Mouse (Mus musculus) cerebellum, adult 2 months (tissue): ENCODE data around the gene Meis1.

Experiments
- CTCF ChIP-seq: fragments of 200-500 bp; IDR thresholded peaks from 2 replicates; pipeline ENCODE4 v1.5.1; 2011; ENCODE audit warnings: low read depth, mild to moderate bottlenecking, control low read depth, low read length, moderate library complexity, borderline replicate concordance; ENCODE audit not compliant: insufficient read depth
- POLR2A ChIP-seq: fragments of 200-500 bp; IDR thresholded peaks from 2 replicates; pipeline ENCODE4 v1.6.1; 2011; ENCODE audit warnings: low read length, control low read depth, borderline replicate concordance; ENCODE audit not compliant: insufficient read depth

DNA sequence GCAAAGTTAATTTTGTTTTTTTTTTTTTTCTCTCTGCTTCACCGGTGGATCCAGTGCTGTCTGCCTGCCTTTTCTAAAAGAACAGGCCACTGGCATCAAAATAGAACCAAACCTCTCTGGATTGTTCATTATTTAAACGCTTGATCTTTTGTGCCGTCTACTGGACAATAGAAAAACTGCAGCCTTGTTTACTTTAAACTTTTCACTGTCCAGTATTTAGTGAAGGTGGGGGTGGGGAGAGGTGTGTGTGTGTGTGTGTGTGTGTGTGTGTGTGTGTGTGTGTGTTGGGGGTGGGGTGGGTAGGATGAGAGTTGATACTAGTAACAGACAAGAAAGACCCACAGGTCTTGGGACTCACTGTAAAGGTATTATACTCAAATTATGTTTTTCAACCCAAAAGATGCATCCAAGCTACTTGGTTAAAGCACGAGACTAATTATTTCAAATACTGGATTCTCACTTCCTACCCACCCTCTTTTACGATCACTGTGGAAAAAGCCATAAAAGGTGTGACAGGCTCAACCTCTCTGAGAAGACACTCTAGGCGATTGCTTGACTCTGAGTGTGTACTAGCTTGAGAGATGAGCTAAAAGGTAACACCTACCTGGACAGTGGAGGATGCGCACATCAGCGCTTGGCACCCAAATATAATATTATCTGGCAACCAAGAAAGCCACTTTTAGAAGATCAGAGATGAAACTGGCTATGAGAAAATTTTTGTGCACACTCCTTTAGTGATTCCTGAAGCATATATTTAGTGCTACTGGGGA, 5.9 kb upstream of the Meis1 start:
- TF ChIP-seq CTCF (peak; percentile 25; the same call in 1 of the 2 replicates), POLR2A (no peak)
